Mouse (Mus musculus): ENCODE results near the gene Cpm. TPM values are rescaled to one million over a fixed set of nuclear protein-coding genes. Genes with fewer than 3 reads are reported as not detected.
"Not testable (repeated sequence)": the region's sequence is repeated elsewhere in the genome, so short reads cannot be mapped to it uniquely, and the experiment has no call there.

Gene Cpm
- polyA plus RNA-seq, 2 experiments = 24.4 to 41.6 TPM

DNA sequence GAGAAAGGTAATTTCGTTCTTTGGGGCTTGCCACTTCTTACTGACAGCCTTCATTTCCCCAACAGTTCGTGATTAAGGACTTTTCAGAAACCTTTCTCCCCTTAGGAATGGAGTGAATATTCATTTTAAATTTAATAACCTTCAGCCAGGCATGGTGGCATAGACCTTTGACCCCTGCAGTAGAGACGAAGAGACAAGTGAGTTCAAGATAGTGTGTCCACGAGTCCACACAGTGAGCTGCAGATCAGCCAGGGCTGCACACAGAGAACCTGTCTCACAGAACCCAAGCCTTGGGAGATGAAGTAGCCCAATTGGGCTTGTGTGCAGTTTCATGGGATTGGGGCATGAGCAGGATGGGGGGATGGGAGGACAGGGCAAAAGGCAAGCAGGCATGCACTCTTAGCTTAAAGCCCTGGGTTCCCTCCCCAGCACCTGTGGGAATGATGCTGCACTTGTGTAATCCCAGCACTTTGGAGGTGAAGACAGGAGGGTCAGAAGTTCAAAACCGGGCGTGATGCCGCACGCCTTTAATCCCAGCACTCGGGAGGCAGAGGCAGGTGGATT, 83.0 kb downstream of the Cpm start:
- H3K4me1 ChIP-seq (ENCODE audit: control insufficient read depth, insufficient read depth, low read length) = peaks cover 8% of the 10 kb centered on the region
- H3K9me3 ChIP-seq (ENCODE audit: control insufficient read depth, low read length) = no peaks in the 10 kb centered on the region
- no peak overlapping the region for H3K4me2 ChIP-seq (replicated peaks; ENCODE audit: low read depth, low read length, severe bottlenecking)
- ATAC-seq (ENCODE audit: low FRiP score, low read depth) = no peak
- 88% methylated on average over 9 of the region's 9 CpGs for WGBS
- H3K9ac ChIP-seq (ENCODE audit: low read depth, low read length, severe bottlenecking) = no peak overlapping the region
- no peak for DNase-seq (ENCODE audit: low spot score)
- TF ChIP-seq POLR2A (IDR thresholded peaks at IDR 0.05; ENCODE audit: borderline replicate concordance, extremely low read depth, insufficient read depth, insufficient read length) = no peak
- H3K36me3 ChIP-seq (ENCODE audit: control insufficient read depth, insufficient read depth, low read length) = peaks cover 8% of the 10 kb centered on the region; the same call in 1 of the 2 replicates
- H3K27ac ChIP-seq (replicated peaks; ENCODE audit: low read depth, low read length) = no peak overlapping the region
- no peaks in the 10 kb centered on the region for H3K27me3 ChIP-seq (ENCODE audit: control insufficient read depth, insufficient read depth, low read length)
- no peak overlapping the region for H3K4me3 ChIP-seq (replicated peaks; ENCODE audit: low read length)

DNA sequence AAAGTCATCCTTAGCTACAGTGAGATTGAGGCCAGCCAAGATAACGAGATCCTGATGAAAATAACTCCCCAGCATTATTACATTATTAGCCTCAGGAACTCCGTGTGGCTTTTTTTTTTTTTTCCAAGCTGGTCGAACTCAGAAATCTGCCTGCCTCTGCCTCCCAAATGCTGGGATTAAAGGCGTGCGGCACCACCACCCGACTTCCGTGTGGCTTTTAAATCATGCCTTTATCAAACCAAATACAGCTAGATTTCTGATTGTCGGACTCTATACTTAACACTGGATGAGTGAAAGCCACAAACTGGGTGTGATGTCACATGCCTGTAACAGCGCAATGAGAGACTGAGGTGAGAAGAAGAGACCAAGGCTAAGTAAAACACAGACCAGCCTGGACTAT, 83.6 kb downstream of the Cpm start:
- ATAC-seq (ENCODE audit: low FRiP score, low read depth) = no peak
- Histone ChIP-seq H3K9ac (ENCODE audit: low read depth, low read length, severe bottlenecking) (no peak overlapping the region), H3K27me3 (ENCODE audit: control insufficient read depth, insufficient read depth, low read length) (no peaks in the 10 kb centered on the region), H3K4me1 (ENCODE audit: control insufficient read depth, insufficient read depth, low read length) (peaks cover 12% of the 10 kb centered on the region), H3K9me3 (ENCODE audit: control insufficient read depth, low read length) (no peaks in the 10 kb centered on the region), H3K36me3 (ENCODE audit: control insufficient read depth, insufficient read depth, low read length) (0 out of 2 replicates have a peak, but pooled peaks cover 5% of the 10 kb centered on the region), H3K27ac (replicated peaks; ENCODE audit: low read depth, low read length) (no peak overlapping the region), H3K4me3 (replicated peaks; ENCODE audit: low read length) (no peak overlapping the region), H3K4me2 (replicated peaks; ENCODE audit: low read depth, low read length, severe bottlenecking) (no peak overlapping the region)
- 85% methylated on average over 9 of the region's 9 CpGs for WGBS
- no peak for TF ChIP-seq POLR2A (IDR thresholded peaks at IDR 0.05; ENCODE audit: borderline replicate concordance, extremely low read depth, insufficient read depth, insufficient read length)
- DNase-seq (ENCODE audit: low spot score) = no peak

GRCm38 (mm10) chr10:117713466-117713865, 84.2 kb downstream of the Cpm start:
- Histone ChIP-seq H3K27ac (replicated peaks; ENCODE audit: low read depth, low read length) (no peak overlapping the region), H3K4me2 (replicated peaks; ENCODE audit: low read depth, low read length, severe bottlenecking) (no peak overlapping the region), H3K9ac (ENCODE audit: low read depth, low read length, severe bottlenecking) (no peak overlapping the region), H3K4me1 (ENCODE audit: control insufficient read depth, insufficient read depth, low read length) (peaks cover 18% of the 10 kb centered on the region), H3K27me3 (ENCODE audit: control insufficient read depth, insufficient read depth, low read length) (no peaks in the 10 kb centered on the region), H3K4me3 (replicated peaks; ENCODE audit: low read length) (no peak overlapping the region), H3K36me3 (ENCODE audit: control insufficient read depth, insufficient read depth, low read length) (0 out of 2 replicates have a peak, but pooled peaks cover 5% of the 10 kb centered on the region), H3K9me3 (ENCODE audit: control insufficient read depth, low read length) (no peaks in the 10 kb centered on the region)
- no peak for DNase-seq (ENCODE audit: low spot score)
- no peak for TF ChIP-seq POLR2A (IDR thresholded peaks at IDR 0.05; ENCODE audit: borderline replicate concordance, extremely low read depth, insufficient read depth, insufficient read length)
- 92% methylated on average over 8 of the region's 8 CpGs for WGBS
- ATAC-seq (ENCODE audit: low FRiP score, low read depth) = no peak

- no peaks in the 10 kb centered on the region for H3K27me3 ChIP-seq (ENCODE audit: control insufficient read depth, insufficient read depth, low read length)
Measured at GRCm38 (mm10) chr10:117714048-117714545, 84.8 kb downstream of the Cpm start.

DNA sequence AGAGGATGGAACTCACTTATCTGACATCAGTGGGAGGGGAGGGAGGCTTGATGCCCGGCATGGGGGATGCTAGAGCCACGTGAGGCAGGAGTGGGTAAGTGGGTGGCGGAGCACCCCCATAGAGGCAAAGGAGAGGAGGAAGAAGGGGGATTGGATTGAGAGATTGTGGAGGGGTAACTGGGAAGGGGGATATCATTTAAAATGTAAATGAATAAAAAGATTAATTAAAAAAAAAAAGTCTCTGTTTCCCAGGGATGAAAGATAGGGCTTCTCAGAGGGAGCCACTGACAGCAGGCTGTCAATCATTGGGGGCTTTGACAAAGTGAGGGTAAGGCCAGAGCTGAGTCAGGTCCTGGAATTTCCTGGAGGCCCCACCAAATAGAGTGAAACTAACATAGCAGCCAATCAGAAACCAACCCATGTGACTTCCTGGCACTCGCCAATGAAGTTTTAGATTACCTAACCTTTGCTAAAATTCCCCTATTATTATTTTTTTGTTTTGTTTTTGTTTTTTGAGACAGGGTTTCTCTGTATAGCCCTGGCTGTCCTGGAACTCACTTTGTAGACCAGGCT, 85.7 kb downstream of the Cpm start:
- no peak for ATAC-seq (ENCODE audit: low FRiP score, low read depth)
- H3K4me1 ChIP-seq (ENCODE audit: control insufficient read depth, insufficient read depth, low read length) = peaks cover 16% of the 10 kb centered on the region
- H3K27ac ChIP-seq (replicated peaks; ENCODE audit: low read depth, low read length) = no peak overlapping the region
- no peak overlapping the region for H3K4me2 ChIP-seq (replicated peaks; ENCODE audit: low read depth, low read length, severe bottlenecking)
- H3K9me3 ChIP-seq (ENCODE audit: control insufficient read depth, low read length) = no peaks in the 10 kb centered on the region
- H3K36me3 ChIP-seq (ENCODE audit: control insufficient read depth, insufficient read depth, low read length) = no peaks in the 10 kb centered on the region
- DNase-seq (ENCODE audit: low spot score) = no peak
- WGBS = 80% methylated on average over 4 of the region's 4 CpGs
- no peak overlapping the region for H3K4me3 ChIP-seq (replicated peaks; ENCODE audit: low read length)
- no peak overlapping the region for H3K9ac ChIP-seq (ENCODE audit: low read depth, low read length, severe bottlenecking)
- no peak for TF ChIP-seq POLR2A (IDR thresholded peaks at IDR 0.05; ENCODE audit: borderline replicate concordance, extremely low read depth, insufficient read depth, insufficient read length)
- H3K27me3 ChIP-seq (ENCODE audit: control insufficient read depth, insufficient read depth, low read length) = no peaks in the 10 kb centered on the region

More at GRCm38 (mm10) chr10:117714048-117714545, 84.8 kb downstream of the Cpm start:
- no peak overlapping the region for H3K4me2 ChIP-seq (replicated peaks; ENCODE audit: low read depth, low read length, severe bottlenecking)
- peaks cover 16% of the 10 kb centered on the region for H3K4me1 ChIP-seq (ENCODE audit: control insufficient read depth, insufficient read depth, low read length)
- no peak overlapping the region for H3K4me3 ChIP-seq (replicated peaks; ENCODE audit: low read length)
- 83% methylated on average over 3 of the region's 3 CpGs for WGBS
- no peak overlapping the region for H3K27ac ChIP-seq (replicated peaks; ENCODE audit: low read depth, low read length)
- no peak overlapping the region for H3K9ac ChIP-seq (ENCODE audit: low read depth, low read length, severe bottlenecking)
- no peak for TF ChIP-seq POLR2A (IDR thresholded peaks at IDR 0.05; ENCODE audit: borderline replicate concordance, extremely low read depth, insufficient read depth, insufficient read length)
- H3K9me3 ChIP-seq (ENCODE audit: control insufficient read depth, low read length) = no peaks in the 10 kb centered on the region
- no peak for DNase-seq (ENCODE audit: low spot score)
- ATAC-seq (ENCODE audit: low FRiP score, low read depth) = no peak
- 0 out of 2 replicates have a peak, but pooled peaks cover under 1% of the 10 kb centered on the region for H3K36me3 ChIP-seq (ENCODE audit: control insufficient read depth, insufficient read depth, low read length)

GRCm38 (mm10) chr10:117715654-117716053, 86.4 kb downstream of the Cpm start:
- not testable (repeated sequence) for H3K9ac ChIP-seq (ENCODE audit: low read depth, low read length, severe bottlenecking); ATAC-seq (ENCODE audit: low FRiP score, low read depth); H3K27me3 ChIP-seq (ENCODE audit: control insufficient read depth, insufficient read depth, low read length); H3K4me3 ChIP-seq (replicated peaks; ENCODE audit: low read length); H3K27ac ChIP-seq (replicated peaks; ENCODE audit: low read depth, low read length); H3K36me3 ChIP-seq (ENCODE audit: control insufficient read depth, insufficient read depth, low read length); H3K9me3 ChIP-seq (ENCODE audit: control insufficient read depth, low read length); DNase-seq (ENCODE audit: low spot score); H3K4me2 ChIP-seq (replicated peaks; ENCODE audit: low read depth, low read length, severe bottlenecking)
- WGBS = 94% methylated on average over 1 of the region's 1 CpGs
- peaks cover 16% of the 10 kb centered on the region for H3K4me1 ChIP-seq (ENCODE audit: control insufficient read depth, insufficient read depth, low read length)
